Mouse (Mus musculus) midbrain, embryonic 14.5 days (tissue): Measurements from ENCODE around the gene Pkd1. TPM values are rescaled to one million over a fixed set of nuclear protein-coding genes. Genes with fewer than 3 reads are reported as not detected.
A peak's percentile ranks its signal among the peaks of the same experiment; 100 is the strongest.

Experiments used
- ATAC-seq: fragments of 200-750 bp; cut with Nextera tagmentation; 2 replicates; pipeline ENCODE4 v1.8.0; 2017; ENCODE audit warnings: moderate number of reproducible peaks, moderate library complexity; ENCODE audit not compliant: low FRiP score, low TSS enrichment
- DNase-seq: peaks from one replicate; pipeline ENCODE4 v3.0.0-alpha.2; 2015
- H3K27ac ChIP-seq: fragments of 300-500 bp; sonication (generic); replicated peaks from 2 replicates; pipeline ENCODE4 v1.5.1; 2014; ENCODE audit warnings: mild to moderate bottlenecking, low read depth, low read length, moderate library complexity
- H3K27me3 ChIP-seq: fragments of 300-500 bp; sonication (generic); 2 replicates; pipeline ENCODE4 v1.6.1; 2014; ENCODE audit warnings: low read length, control low read depth, mixed read lengths; ENCODE audit not compliant: control insufficient read depth, insufficient read depth
- H3K36me3 ChIP-seq: fragments of 300-500 bp; sonication (generic); 2 replicates; pipeline ENCODE4 v1.6.1; 2014; ENCODE audit warnings: low read length, control low read depth; ENCODE audit not compliant: control insufficient read depth, insufficient read depth
- H3K4me1 ChIP-seq: fragments of 300-500 bp; sonication (generic); 2 replicates; pipeline ENCODE4 v1.6.1; 2014; ENCODE audit warnings: mild to moderate bottlenecking, antibody characterized with exemption, low read length, control low read depth; ENCODE audit not compliant: control insufficient read depth, insufficient read depth
- H3K4me2 ChIP-seq: fragments of 300-500 bp; sonication (generic); 2 replicates; pipeline ENCODE4 v1.6.1; 2014; ENCODE audit warnings: mild to moderate bottlenecking, low read length, moderate library complexity
- H3K4me3 ChIP-seq: fragments of 300-500 bp; sonication (generic); replicated peaks from 2 replicates; pipeline ENCODE4 v1.5.1; 2014; ENCODE audit warnings: low read depth, low read length
- H3K9ac ChIP-seq: fragments of 300-500 bp; sonication (generic); replicated peaks from 2 replicates; pipeline ENCODE4 v1.6.1; 2014; ENCODE audit warnings: mild to moderate bottlenecking, low read length, moderate library complexity
- H3K9me3 ChIP-seq: fragments of 300-500 bp; sonication (generic); 2 replicates; pipeline ENCODE4 v1.6.1; 2016; ENCODE audit warnings: low read length, control low read depth, mixed read lengths; ENCODE audit not compliant: control insufficient read depth
- WGBS: fragments of 180-500 bp; shearing (Covaris S2); extraction: QIAGEN DNeasy Blood & Tissue Kit; methylation state at CpG from one replicate; pipeline ENCODE4 v1.1.7; 2014; 5-methylcytosine and 5-hydroxymethylcytosine counted together
- polyA plus RNA-seq: library from polyadenylated mRNA; unstranded; fragments of >200 nt; fragmentation: Nextera tagmentation; extraction: Ambion mirVana; gene quantifications from 2 replicates; pipeline ENCODE4 v1.2.1, GENCODE M21; 2014

Gene Pkd1
- polyA plus RNA-seq, 1 experiment from 2014 or later = 28.3 TPM

GRCm38 (mm10) chr17:24530361-24531050 is 19.1 kb upstream of the Pkd1 start:
- no peak overlapping the region for H3K4me3 ChIP-seq

GRCm38 (mm10) chr17:24531064-24531463 is 18.6 kb upstream of the Pkd1 start:
- Histone ChIP-seq H3K4me1 (peaks cover 30% of the 10 kb centered on the region), H3K27ac (no peak overlapping the region), H3K9ac (0 out of 2 replicates have a peak overlapping the region, but pooled peaks have one; percentile 16), H3K4me3 (no peak overlapping the region), H3K36me3 (peaks cover 16% of the 10 kb centered on the region), H3K4me2 (no peak overlapping the region), H3K9me3 (no peaks in the 10 kb centered on the region), H3K27me3 (no peaks in the 10 kb centered on the region)
- ATAC-seq = no peak
- DNase-seq = no peak
- 67% methylated on average over 3 of the region's 3 CpGs for WGBS

More at GRCm38 (mm10) chr17:24530361-24531050, 19.1 kb upstream of the Pkd1 start:
- peaks cover 16% of the 10 kb centered on the region for H3K36me3 ChIP-seq
- H3K4me2 ChIP-seq = 0 out of 2 replicates have a peak overlapping the region, but pooled peaks have one; percentile 91
- no peak for ATAC-seq
- 33% methylated on average over 8 of the region's 8 CpGs for WGBS
- peak overlapping the region; percentile 49; the same call in 1 of the 2 replicates for H3K9ac ChIP-seq
- H3K9me3 ChIP-seq = no peaks in the 10 kb centered on the region
- no peaks in the 10 kb centered on the region for H3K27me3 ChIP-seq
- no peak overlapping the region for H3K27ac ChIP-seq
- no peak for DNase-seq
- peaks cover 30% of the 10 kb centered on the region for H3K4me1 ChIP-seq

- 77% methylated on average over 7 of the region's 7 CpGs for WGBS
- H3K4me1 ChIP-seq = peaks cover 24% of the 10 kb centered on the region
- DNase-seq = no peak
Observed at GRCm38 (mm10) chr17:24532045-24532444, 17.6 kb upstream of the Pkd1 start.

GRCm38 (mm10) chr17:24533099-24533992 is 16.3 kb upstream of the Pkd1 start:
- Histone ChIP-seq H3K4me1 (peaks cover 25% of the 10 kb centered on the region), H3K36me3 (peaks cover 16% of the 10 kb centered on the region), H3K9me3 (no peaks in the 10 kb centered on the region), H3K27ac (no peak overlapping the region), H3K4me2 (peak overlapping the region; percentile 59), H3K27me3 (no peaks in the 10 kb centered on the region), H3K4me3 (peak overlapping the region; percentile 24), H3K9ac (peak overlapping the region; percentile 54)
- 6% methylated on average over 53 of the region's 53 CpGs for WGBS
- ATAC-seq (no peak), DNase-seq (peak; percentile 82)

More at GRCm38 (mm10) chr17:24532045-24532444, 17.6 kb upstream of the Pkd1 start:
- no peak overlapping the region for H3K9ac ChIP-seq
- no peaks in the 10 kb centered on the region for H3K9me3 ChIP-seq
- H3K36me3 ChIP-seq = peaks cover 16% of the 10 kb centered on the region
- H3K27me3 ChIP-seq = no peaks in the 10 kb centered on the region
- no peak overlapping the region for H3K4me2 ChIP-seq
- no peak overlapping the region for H3K4me3 ChIP-seq
- ATAC-seq = no peak
- H3K27ac ChIP-seq = no peak overlapping the region

GRCm38 (mm10) chr17:24534160-24534718 is 15.4 kb upstream of the Pkd1 start, which contains the start of gene Rab26:
TSS of gene Rab26 (minus strand) at chr17:24534210.
- DNase-seq = no peak
- H3K27ac ChIP-seq = no peak within 1 kb of the TSS
- H3K4me3 ChIP-seq = peak within 1 kb of the TSS; percentile 24
- H3K36me3 ChIP-seq = peaks cover 16% of the 10 kb centered on the region
- H3K27me3 ChIP-seq = no peaks in the 10 kb centered on the region
- peak within 1 kb of the TSS; percentile 54 for H3K9ac ChIP-seq
- H3K4me2 ChIP-seq = peak within 1 kb of the TSS; percentile 59
- H3K4me1 ChIP-seq = peaks cover 18% of the 10 kb centered on the region
- WGBS = 89% methylated on average over 8 of the region's 8 CpGs
- H3K9me3 ChIP-seq = no peaks in the 10 kb centered on the region
- ATAC-seq = no peak

- no peak overlapping the region for H3K27ac ChIP-seq
- H3K4me3 ChIP-seq = no peak overlapping the region
- H3K9me3 ChIP-seq = no peaks in the 10 kb centered on the region
- WGBS = 53% methylated on average over 5 of the region's 5 CpGs
- H3K4me1 ChIP-seq = peaks cover 9% of the 10 kb centered on the region
- no peaks in the 10 kb centered on the region for H3K27me3 ChIP-seq
- DNase-seq (no peak), ATAC-seq (no peak)
- no peak overlapping the region for H3K9ac ChIP-seq
- H3K36me3 ChIP-seq = peaks cover 11% of the 10 kb centered on the region
- H3K4me2 ChIP-seq = no peak overlapping the region
Observed at GRCm38 (mm10) chr17:24535300-24535699, 14.3 kb upstream of the Pkd1 start.

GRCm38 (mm10) chr17:24537536-24537935 is 12.1 kb upstream of the Pkd1 start:
- Histone ChIP-seq H3K9ac (no peak overlapping the region; the same call in 1 of the 2 replicates), H3K4me3 (no peak overlapping the region), H3K27me3 (no peaks in the 10 kb centered on the region), H3K9me3 (no peaks in the 10 kb centered on the region), H3K4me2 (no peak overlapping the region), H3K4me1 (peaks cover 9% of the 10 kb centered on the region), H3K36me3 (no peaks in the 10 kb centered on the region), H3K27ac (peak overlapping the region; percentile 45; the same call in 1 of the 2 replicates)
- DNase-seq (peak; percentile 63), ATAC-seq (no peak)
- 35% methylated on average over 3 of the region's 3 CpGs for WGBS

GRCm38 (mm10) chr17:24538950-24539349 is 10.7 kb upstream of the Pkd1 start:
- no peak overlapping the region for H3K27ac ChIP-seq
- DNase-seq (peak; percentile 77), ATAC-seq (no peak)
- H3K27me3 ChIP-seq = no peaks in the 10 kb centered on the region
- no peak overlapping the region for H3K4me2 ChIP-seq
- H3K9ac ChIP-seq = no peak overlapping the region
- 0 out of 2 replicates have a peak, but pooled peaks cover 2% of the 10 kb centered on the region for H3K4me1 ChIP-seq
- H3K4me3 ChIP-seq = no peak overlapping the region
- H3K36me3 ChIP-seq = no peaks in the 10 kb centered on the region
- 71% methylated on average over 8 of the region's 8 CpGs for WGBS
- H3K9me3 ChIP-seq = no peaks in the 10 kb centered on the region
